Mouse (Mus musculus) bone marrow, adult 2 months (tissue): ENCODE data around the gene Naxd.

ENCODE experiments used
- CTCF ChIP-seq: fragments of 200-500 bp; IDR thresholded peaks from 2 replicates; pipeline ENCODE4 v1.5.1; 2011; ENCODE audit warnings: low read length, control low read depth; ENCODE audit not compliant: control insufficient read depth, insufficient read depth
- POLR2A ChIP-seq: fragments of 200-500 bp; IDR thresholded peaks from 2 replicates; pipeline ENCODE4 v1.6.1; 2011; ENCODE audit warnings: low read depth, mild to moderate bottlenecking, control low read depth, low read length, borderline replicate concordance; ENCODE audit not compliant: control insufficient read depth

DNA sequence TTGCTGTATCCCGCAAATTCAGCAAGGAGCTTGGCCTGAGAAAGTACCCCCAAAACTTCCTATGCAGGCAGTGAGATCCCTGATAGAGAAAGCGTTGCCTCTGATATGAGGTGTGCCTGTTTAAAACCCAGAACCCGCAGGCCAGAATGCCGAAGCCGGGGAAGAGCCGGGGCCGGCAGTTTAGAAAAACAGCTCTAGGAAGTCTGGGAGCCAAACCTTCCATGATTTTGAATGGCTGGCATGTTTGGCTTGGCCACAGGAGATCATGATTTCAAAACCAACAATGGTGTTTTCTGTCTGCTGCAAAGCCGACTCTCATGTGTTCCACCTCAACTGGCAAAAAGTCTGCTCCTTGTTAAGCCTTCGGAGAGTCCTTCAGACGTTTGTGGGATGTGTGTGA is 55.1 kb downstream of the Naxd start:
- TF ChIP-seq POLR2A (no peak), CTCF (no peak)
